Mouse (Mus musculus) midbrain, embryonic 16.5 days (tissue): Measurements from ENCODE around the gene Hoga1. TPM values are rescaled to one million over a fixed set of nuclear protein-coding genes. Genes with fewer than 3 reads are reported as not detected.
"Not testable (repeated sequence)": the region's sequence is repeated elsewhere in the genome, so short reads cannot be mapped to it uniquely, and the experiment has no call there.

ENCODE experiments used
- ATAC-seq: fragments of 200-750 bp; cut with Nextera tagmentation; 2 replicates; pipeline ENCODE4 v1.8.0; 2017; ENCODE audit warnings: moderate TSS enrichment
- H3K27ac ChIP-seq: fragments of 300-500 bp; sonication (generic); 2 replicates; pipeline ENCODE4 v1.5.1; 2014; ENCODE audit warnings: mild to moderate bottlenecking, low read length, mixed read lengths
- H3K27me3 ChIP-seq: fragments of 300-500 bp; sonication (generic); 2 replicates; pipeline ENCODE4 v1.6.1; 2014; ENCODE audit warnings: low read depth, low read length, mixed read lengths; ENCODE audit not compliant: control insufficient read depth, insufficient read depth
- H3K36me3 ChIP-seq: fragments of 300-500 bp; sonication (generic); 2 replicates; pipeline ENCODE4 v1.6.1; 2014; ENCODE audit warnings: mild to moderate bottlenecking, low read length, moderate library complexity, mixed read lengths; ENCODE audit not compliant: control insufficient read depth, insufficient read depth
- H3K4me1 ChIP-seq: fragments of 300-500 bp; sonication (generic); 2 replicates; pipeline ENCODE4 v1.6.1; 2014; ENCODE audit warnings: mild to moderate bottlenecking, low read length, mixed read lengths; ENCODE audit not compliant: control insufficient read depth, insufficient read depth
- H3K4me2 ChIP-seq: fragments of 300-500 bp; sonication (generic); 2 replicates; pipeline ENCODE4 v1.6.1; 2014; ENCODE audit warnings: mild to moderate bottlenecking, low read length, mixed read lengths
- H3K4me3 ChIP-seq: fragments of 300-500 bp; sonication (generic); 2 replicates; pipeline ENCODE4 v1.5.1; 2014; ENCODE audit warnings: low read depth, mild to moderate bottlenecking, low read length, moderate library complexity, mixed read lengths
- H3K9ac ChIP-seq: fragments of 300-500 bp; sonication (generic); 2 replicates; pipeline ENCODE4 v1.6.1; 2014; ENCODE audit warnings: low read depth, low read length, mixed read lengths
- H3K9me3 ChIP-seq: fragments of 300-500 bp; sonication (generic); replicated peaks from 2 replicates; pipeline ENCODE4 v1.6.1; 2014; ENCODE audit warnings: mild to moderate bottlenecking, low read length, mixed read lengths; ENCODE audit not compliant: control insufficient read depth, poor library complexity, severe bottlenecking
- WGBS: fragments of 180-500 bp; shearing (Covaris S2); extraction: QIAGEN DNeasy Blood & Tissue Kit; methylation state at CpG from one replicate; pipeline ENCODE4 v1.1.7; 2014; 5-methylcytosine and 5-hydroxymethylcytosine counted together
- polyA plus RNA-seq: library from polyadenylated mRNA; unstranded; fragments of >200 nt; fragmentation: Nextera tagmentation; extraction: Ambion mirVana; gene quantifications from 2 replicates; pipeline ENCODE4 v1.2.1, GENCODE M21; 2015

The Hoga1 gene
- polyA plus RNA-seq, 1 experiment from 2014 or later = 1.6 TPM

- Histone ChIP-seq H3K4me2 (no peak overlapping the region), H3K4me3 (no peak overlapping the region), H3K9me3 (no peaks in the 10 kb centered on the region), H3K27me3 (no peaks in the 10 kb centered on the region), H3K4me1 (no peaks in the 10 kb centered on the region), H3K9ac (no peak overlapping the region), H3K27ac (no peak overlapping the region), H3K36me3 (peaks cover 22% of the 10 kb centered on the region)
- WGBS = 81% methylated on average over 7 of the region's 7 CpGs
- ATAC-seq = no peak
Observed at GRCm38 (mm10) chr19:42072802-42073201, 27.4 kb downstream of the Hoga1 start.

GRCm38 (mm10) chr19:42075051-42075450 is 29.6 kb downstream of the Hoga1 start:
- peaks cover 28% of the 10 kb centered on the region for H3K36me3 ChIP-seq

GRCm38 (mm10) chr19:42075992-42076391 is 30.6 kb downstream of the Hoga1 start:
- Histone ChIP-seq H3K4me2 (no peak overlapping the region), H3K4me1 (no peaks in the 10 kb centered on the region), H3K27ac (no peak overlapping the region), H3K9ac (no peak overlapping the region), H3K27me3 (no peaks in the 10 kb centered on the region), H3K9me3 (no peaks in the 10 kb centered on the region), H3K36me3 (peaks cover 28% of the 10 kb centered on the region), H3K4me3 (no peak overlapping the region)
- 91% methylated on average over 16 of the region's 16 CpGs for WGBS
- no peak for ATAC-seq

More at GRCm38 (mm10) chr19:42075051-42075450, 29.6 kb downstream of the Hoga1 start:
- ATAC-seq = no peak
- Histone ChIP-seq H3K27ac (no peak overlapping the region), H3K4me2 (no peak overlapping the region), H3K9ac (no peak overlapping the region), H3K27me3 (no peaks in the 10 kb centered on the region), H3K4me1 (no peaks in the 10 kb centered on the region), H3K9me3 (no peaks in the 10 kb centered on the region), H3K4me3 (no peak overlapping the region)
- 87% methylated on average over 2 of the region's 2 CpGs for WGBS

DNA sequence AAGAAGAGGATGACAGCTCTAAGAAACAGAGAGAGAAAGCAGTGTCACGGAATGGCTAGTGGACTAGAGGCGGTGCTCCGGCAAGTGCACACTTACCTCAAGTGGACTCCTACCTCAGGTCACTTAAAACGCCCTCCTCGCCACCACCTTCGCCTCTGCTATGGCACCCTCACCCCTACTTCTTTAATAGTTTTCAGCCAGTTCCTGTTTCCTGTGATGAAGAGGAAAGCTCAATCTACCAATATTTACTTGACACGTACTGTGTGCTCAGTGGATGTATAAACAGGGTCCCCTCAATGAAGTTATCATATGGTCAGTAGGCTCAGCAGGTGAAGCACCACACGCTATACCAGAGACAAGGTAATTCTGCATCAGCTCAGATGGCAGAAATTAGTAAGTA is 33.2 kb downstream of the Hoga1 start:
- WGBS = 96% methylated on average over 8 of the region's 8 CpGs
- no peaks in the 10 kb centered on the region for H3K4me1 ChIP-seq

GRCm38 (mm10) chr19:42079006-42079405 is 33.6 kb downstream of the Hoga1 start:
- Histone ChIP-seq H3K4me1 (no peaks in the 10 kb centered on the region), H3K9me3 (no peaks in the 10 kb centered on the region), H3K4me3 (no peak overlapping the region), H3K4me2 (no peak overlapping the region), H3K27ac (no peak overlapping the region), H3K9ac (no peak overlapping the region), H3K27me3 (no peaks in the 10 kb centered on the region), H3K36me3 (peaks cover 28% of the 10 kb centered on the region)
- no peak for ATAC-seq
- WGBS = 98% methylated on average over 12 of the region's 12 CpGs

More for the DNA sequence above, 33.2 kb downstream of the Hoga1 start:
- no peak overlapping the region for H3K27ac ChIP-seq
- H3K9me3 ChIP-seq = no peaks in the 10 kb centered on the region
- H3K4me2 ChIP-seq = no peak overlapping the region
- H3K27me3 ChIP-seq = no peaks in the 10 kb centered on the region
- peaks cover 28% of the 10 kb centered on the region for H3K36me3 ChIP-seq
- no peak overlapping the region for H3K4me3 ChIP-seq
- ATAC-seq = no peak
- no peak overlapping the region for H3K9ac ChIP-seq

DNA sequence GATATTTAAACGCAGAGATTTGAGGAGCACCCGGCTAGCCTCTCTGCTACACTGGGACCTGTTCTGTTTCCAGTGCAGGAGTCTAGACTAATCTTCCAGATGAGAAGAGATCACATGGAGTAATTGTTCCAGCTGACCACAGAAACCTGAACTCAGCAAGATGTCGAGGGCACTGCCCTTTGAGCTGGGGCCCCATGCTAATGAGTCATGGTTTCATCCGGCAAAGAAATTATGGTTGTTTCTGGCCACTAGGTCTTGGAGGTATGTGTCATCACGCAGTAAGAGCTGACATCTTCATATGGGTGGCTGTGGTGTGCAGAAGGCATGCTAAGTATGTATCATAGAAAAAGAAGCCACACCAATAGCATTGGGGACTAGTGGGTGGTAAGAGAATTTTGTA is 34.5 kb downstream of the Hoga1 start:
- Histone ChIP-seq H3K27ac (no peak overlapping the region), H3K36me3 (peaks cover 22% of the 10 kb centered on the region), H3K27me3 (no peaks in the 10 kb centered on the region), H3K4me1 (0 out of 2 replicates have a peak, but pooled peaks cover under 1% of the 10 kb centered on the region), H3K9me3 (no peaks in the 10 kb centered on the region), H3K9ac (no peak overlapping the region), H3K4me3 (no peak overlapping the region), H3K4me2 (no peak overlapping the region)
- ATAC-seq = no peak
- WGBS = 82% methylated on average over 5 of the region's 5 CpGs

- Histone ChIP-seq H3K4me1 (0 out of 2 replicates have a peak, but pooled peaks cover 2% of the 10 kb centered on the region), H3K4me2 (no peak overlapping the region), H3K4me3 (no peak overlapping the region), H3K27ac (no peak overlapping the region), H3K36me3 (peaks cover 18% of the 10 kb centered on the region), H3K9ac (no peak overlapping the region), H3K27me3 (no peaks in the 10 kb centered on the region), H3K9me3 (no peaks in the 10 kb centered on the region)
- no peak for ATAC-seq
- 77% methylated on average over 11 of the region's 11 CpGs for WGBS
Observed at GRCm38 (mm10) chr19:42080469-42080868, 35.1 kb downstream of the Hoga1 start.

DNA sequence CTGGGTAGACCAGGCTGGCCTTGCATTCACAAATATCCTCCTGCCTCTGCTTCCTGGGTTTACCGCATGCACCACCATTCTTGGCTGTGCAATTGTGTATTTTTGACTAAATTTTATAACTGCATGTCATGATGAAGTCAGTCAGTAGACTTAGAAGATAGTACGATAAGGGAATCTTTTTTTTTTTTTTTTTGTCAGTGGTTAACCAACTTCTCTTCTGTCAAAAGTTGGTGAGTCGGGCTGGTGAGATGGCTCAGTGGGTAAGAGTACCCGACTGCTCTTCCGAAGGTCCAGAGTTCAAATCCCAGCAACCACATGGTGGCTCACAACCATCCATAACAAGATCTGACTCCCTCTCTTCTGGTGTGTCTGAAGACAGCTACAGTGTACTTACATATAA is 36.2 kb downstream of the Hoga1 start:
- H3K36me3 ChIP-seq = peaks cover 10% of the 10 kb centered on the region
- 90% methylated on average over 5 of the region's 5 CpGs for WGBS
- H3K4me2 ChIP-seq, H3K27me3 ChIP-seq, H3K4me3 ChIP-seq, ATAC-seq, H3K9me3 ChIP-seq, H3K9ac ChIP-seq, H3K27ac ChIP-seq, H3K4me1 ChIP-seq: not testable (repeated sequence)

GRCm38 (mm10) chr19:42085690-42086089 is 40.3 kb downstream of the Hoga1 start:
- Histone ChIP-seq H3K27me3 (no peaks in the 10 kb centered on the region), H3K4me3 (peak overlapping the region; percentile 92), H3K4me1 (peaks cover 13% of the 10 kb centered on the region), H3K27ac (peak overlapping the region; percentile 86), H3K36me3 (no peaks in the 10 kb centered on the region), H3K9ac (peak overlapping the region; percentile 91), H3K9me3 (no peaks in the 10 kb centered on the region), H3K4me2 (peak overlapping the region; percentile 87)
- no peak for ATAC-seq
- 5% methylated on average over 10 of the region's 10 CpGs for WGBS
